Mouse (Mus musculus) forebrain, postnatal 0 days (tissue): ENCODE results near the gene Rab30. TPM values are rescaled to one million over a fixed set of nuclear protein-coding genes. Genes with fewer than 3 reads are reported as not detected.

Experiments used
- ATAC-seq: fragments of 200-750 bp; cut with Nextera tagmentation; 2 replicates; pipeline ENCODE4 v1.8.0; 2017; ENCODE audit warnings: mild to moderate bottlenecking, moderate library complexity
- DNase-seq: peaks from one replicate; pipeline ENCODE4 v3.0.0-alpha.2; 2015
- H3K27ac ChIP-seq: fragments of 300-500 bp; sonication (generic); 2 replicates; pipeline ENCODE4 v1.5.1; 2014; ENCODE audit warnings: low read depth, mild to moderate bottlenecking, antibody characterized with exemption, low read length, moderate library complexity, mixed read lengths
- H3K27me3 ChIP-seq: fragments of 300-500 bp; sonication (generic); 2 replicates; pipeline ENCODE4 v1.6.1; 2014; ENCODE audit warnings: mild to moderate bottlenecking, low read length, mixed read lengths; ENCODE audit not compliant: insufficient read depth
- H3K36me3 ChIP-seq: fragments of 300-500 bp; sonication (generic); 2 replicates; pipeline ENCODE4 v1.6.1; 2014; ENCODE audit warnings: mild to moderate bottlenecking, moderate library complexity; ENCODE audit not compliant: insufficient read depth
- H3K4me1 ChIP-seq: fragments of 300-500 bp; sonication (generic); 2 replicates; pipeline ENCODE4 v1.6.1; 2014; ENCODE audit warnings: antibody characterized with exemption; ENCODE audit not compliant: insufficient read depth
- H3K4me2 ChIP-seq: fragments of 300-500 bp; sonication (generic); 2 replicates; pipeline ENCODE4 v1.6.1; 2014; ENCODE audit warnings: low read depth, mild to moderate bottlenecking, moderate library complexity
- H3K4me3 ChIP-seq: fragments of 300-500 bp; sonication (generic); 2 replicates; pipeline ENCODE4 v1.5.1; 2014; ENCODE audit warnings: low read depth, low read length, mixed read lengths
- H3K9ac ChIP-seq: fragments of 300-500 bp; sonication (generic); 2 replicates; pipeline ENCODE4 v1.6.1; 2014; ENCODE audit warnings: mild to moderate bottlenecking
- H3K9me3 ChIP-seq: fragments of 300-500 bp; sonication (generic); 2 replicates; pipeline ENCODE4 v1.6.1; 2016; ENCODE audit warnings: low read length
- CTCF ChIP-seq: sonication (generic); IDR thresholded peaks from 2 replicates; pipeline ENCODE4 v1.5.1; 2016; ENCODE audit warnings: antibody characterized with exemption, control low read depth, low read depth
- WGBS: fragments of 180-500 bp; shearing (Covaris S2); extraction: QIAGEN DNeasy Blood & Tissue Kit; methylation state at CpG from one replicate; pipeline ENCODE4 v1.1.7; 2014; 5-methylcytosine and 5-hydroxymethylcytosine counted together
- polyA plus RNA-seq: library from polyadenylated mRNA; unstranded; fragments of >200 nt; fragmentation: Nextera tagmentation; extraction: Ambion mirVana; gene quantifications from 2 replicates; pipeline ENCODE4 v1.2.1, GENCODE M21; 2015
- total RNA-seq: library from RNA; depleted of rRNA; stranded (reverse); fragments of >200 nt; gene quantifications from 2 replicates; pipeline ENCODE4 v1.2.3, GENCODE M21; 2014

The Rab30 gene
- total and polyA plus RNA-seq, 2 experiments from 2014 or later, result 14.7 to 36.1 TPM

- Histone ChIP-seq H3K4me2 (peak overlapping the region; percentile 90), H3K4me1 (peaks cover 27% of the 10 kb centered on the region), H3K4me3 (peak overlapping the region; percentile 89), H3K36me3 (peaks cover 4% of the 10 kb centered on the region; the same call in 1 of the 2 replicates), H3K27me3 (no peaks in the 10 kb centered on the region), H3K9ac (peak overlapping the region; percentile 99), H3K27ac (peak overlapping the region; percentile 98; the same call in 1 of the 2 replicates), H3K9me3 (no peaks in the 10 kb centered on the region)
- DNase-seq, result no peak
- TF ChIP-seq CTCF, result no peak
- ATAC-seq, result no peak
- WGBS, result 1% methylated on average over 6 of the region's 6 CpGs
Measured at GRCm38 (mm10) chr7:92742774-92743173, 1.4 kb downstream of the Rab30 start.

- H3K4me3 ChIP-seq, result peak overlapping the region; percentile 89
- 12% methylated on average over 6 of the region's 6 CpGs for WGBS
- H3K27ac ChIP-seq, result no peak overlapping the region
- H3K4me1 ChIP-seq, result peaks cover 22% of the 10 kb centered on the region
- peak overlapping the region; percentile 90 for H3K4me2 ChIP-seq
- H3K9ac ChIP-seq, result peak overlapping the region; percentile 99
- H3K27me3 ChIP-seq, result no peaks in the 10 kb centered on the region
- no peak for TF ChIP-seq CTCF
- no peaks in the 10 kb centered on the region for H3K36me3 ChIP-seq
- ATAC-seq (no peak), DNase-seq (no peak)
- no peaks in the 10 kb centered on the region for H3K9me3 ChIP-seq
Measured at GRCm38 (mm10) chr7:92743325-92743724, 1.9 kb downstream of the Rab30 start.

DNA sequence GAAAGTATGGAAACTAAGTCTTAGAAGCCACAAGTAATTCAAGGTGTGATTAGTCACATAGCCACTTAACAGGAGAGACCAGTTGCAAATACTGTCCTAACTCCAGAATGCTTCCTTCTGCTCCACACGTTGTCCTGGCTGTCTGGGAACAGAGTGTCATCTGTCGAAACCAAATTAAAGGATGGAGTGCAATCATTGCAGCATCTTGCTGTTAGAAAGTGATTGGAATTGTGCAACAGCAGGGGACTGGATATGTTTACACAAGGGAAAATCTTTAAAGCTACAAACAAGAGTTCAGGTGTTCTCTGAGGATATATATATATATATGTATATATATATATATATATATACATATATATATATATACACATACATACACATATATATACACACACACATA is 9.0 kb downstream of the Rab30 start:
- no peak overlapping the region for H3K4me3 ChIP-seq
- WGBS, result 70% methylated on average over 2 of the region's 2 CpGs

DNA sequence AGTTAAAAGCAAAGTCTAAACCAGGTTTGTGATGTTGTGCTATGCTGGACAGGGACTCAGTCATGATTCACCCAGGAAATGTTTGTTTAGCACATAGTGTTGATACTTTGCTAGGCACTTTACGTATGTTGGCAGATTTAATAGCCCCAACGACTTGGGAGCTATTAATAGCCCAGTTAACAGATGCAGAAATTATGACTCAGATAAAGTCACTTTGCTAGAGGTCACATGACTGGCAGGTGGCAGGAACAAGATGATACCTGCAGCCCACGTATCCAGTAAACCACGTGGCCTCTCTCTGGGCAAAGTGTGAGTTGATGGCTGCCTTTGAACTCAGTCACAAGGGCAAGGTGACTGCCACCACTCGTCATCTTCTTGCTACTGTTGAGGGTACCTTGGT is 16.7 kb downstream of the Rab30 start:
- Histone ChIP-seq H3K27me3 (no peaks in the 10 kb centered on the region), H3K9me3 (no peaks in the 10 kb centered on the region), H3K4me1 (no peaks in the 10 kb centered on the region), H3K4me2 (no peak overlapping the region), H3K36me3 (no peaks in the 10 kb centered on the region), H3K9ac (no peak overlapping the region), H3K27ac (no peak overlapping the region), H3K4me3 (no peak overlapping the region)
- TF ChIP-seq CTCF, result no peak
- 80% methylated on average over 5 of the region's 5 CpGs for WGBS
- no peak for DNase-seq
- no peak for ATAC-seq

More for the DNA sequence above, 9.0 kb downstream of the Rab30 start:
- no peaks in the 10 kb centered on the region for H3K36me3 ChIP-seq
- no peak overlapping the region for H3K27ac ChIP-seq
- no peak for TF ChIP-seq CTCF
- H3K9ac ChIP-seq, result no peak overlapping the region
- DNase-seq, result no peak
- no peak for ATAC-seq
- no peaks in the 10 kb centered on the region for H3K9me3 ChIP-seq
- H3K27me3 ChIP-seq, result no peaks in the 10 kb centered on the region
- no peaks in the 10 kb centered on the region for H3K4me1 ChIP-seq
- H3K4me2 ChIP-seq, result no peak overlapping the region

GRCm38 (mm10) chr7:92760651-92761050 is 19.2 kb downstream of the Rab30 start:
- H3K9me3 ChIP-seq, result no peaks in the 10 kb centered on the region
- no peak overlapping the region for H3K4me3 ChIP-seq
- H3K4me1 ChIP-seq, result no peaks in the 10 kb centered on the region
- no peak for DNase-seq
- no peaks in the 10 kb centered on the region for H3K36me3 ChIP-seq
- 85% methylated on average over 6 of the region's 6 CpGs for WGBS
- H3K27ac ChIP-seq, result no peak overlapping the region
- no peak for TF ChIP-seq CTCF
- no peaks in the 10 kb centered on the region for H3K27me3 ChIP-seq
- no peak for ATAC-seq
- H3K9ac ChIP-seq, result no peak overlapping the region
- no peak overlapping the region for H3K4me2 ChIP-seq

DNA sequence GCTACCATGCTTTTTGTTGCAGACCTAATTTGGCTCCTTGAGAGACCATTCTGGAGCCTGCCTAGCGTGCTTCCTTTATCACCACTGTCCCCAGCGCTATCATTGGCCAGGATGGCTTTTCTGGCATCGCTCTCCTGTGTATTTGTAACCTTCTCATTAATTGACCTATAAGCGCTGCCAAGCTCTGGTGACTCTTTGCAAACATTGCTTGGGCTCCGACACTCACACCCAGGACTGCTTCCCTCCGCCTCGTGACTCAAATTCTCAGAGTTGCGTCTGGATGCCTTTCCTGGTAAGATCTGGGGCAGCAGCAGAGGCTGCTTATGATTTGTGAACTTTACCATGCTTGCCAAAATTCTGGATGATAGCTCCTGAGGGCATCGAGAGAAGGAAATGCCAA is 19.8 kb downstream of the Rab30 start:
- H3K4me3 ChIP-seq, result no peak overlapping the region
- DNase-seq (no peak), ATAC-seq (no peak)
- no peak overlapping the region for H3K9ac ChIP-seq
- H3K9me3 ChIP-seq, result no peaks in the 10 kb centered on the region
- no peaks in the 10 kb centered on the region for H3K27me3 ChIP-seq
- WGBS, result 81% methylated on average over 9 of the region's 9 CpGs
- H3K4me1 ChIP-seq, result no peaks in the 10 kb centered on the region
- no peak overlapping the region for H3K27ac ChIP-seq
- H3K4me2 ChIP-seq, result no peak overlapping the region
- no peak for TF ChIP-seq CTCF
- H3K36me3 ChIP-seq, result no peaks in the 10 kb centered on the region

GRCm38 (mm10) chr7:92765426-92765825 is 24.0 kb downstream of the Rab30 start:
- no peaks in the 10 kb centered on the region for H3K9me3 ChIP-seq
- TF ChIP-seq CTCF, result no peak
- 0 out of 2 replicates have a peak, but pooled peaks cover 3% of the 10 kb centered on the region for H3K4me1 ChIP-seq
- H3K4me2 ChIP-seq, result no peak overlapping the region
- no peak for ATAC-seq
- no peak overlapping the region for H3K4me3 ChIP-seq
- H3K36me3 ChIP-seq, result no peaks in the 10 kb centered on the region
- no peaks in the 10 kb centered on the region for H3K27me3 ChIP-seq
- no peak overlapping the region for H3K9ac ChIP-seq
- DNase-seq, result no peak
- H3K27ac ChIP-seq, result no peak overlapping the region
- 46% methylated on average over 9 of the region's 9 CpGs for WGBS
